Mouse (Mus musculus) heart, postnatal 0 days (tissue): ENCODE results near the gene Polr3h. TPM values are rescaled to one million over a fixed set of nuclear protein-coding genes. Genes with fewer than 3 reads are reported as not detected.
A peak's percentile ranks its signal among the peaks of the same experiment; 100 is the strongest.

Source experiments
- ATAC-seq: fragments of 200-750 bp; cut with Nextera tagmentation; 2 replicates; pipeline ENCODE4 v1.8.0; 2017; ENCODE audit warnings: low read depth, moderate number of reproducible peaks, moderate library complexity; ENCODE audit not compliant: insufficient read depth
- DNase-seq: peaks from one replicate; pipeline ENCODE4 v3.0.0-alpha.2; 2016; ENCODE audit warnings: low spot score
- H3K27ac ChIP-seq: fragments of 300-500 bp; sonication (generic); 2 replicates; pipeline ENCODE4 v1.5.1; 2014; ENCODE audit warnings: low read depth, mild to moderate bottlenecking
- H3K27me3 ChIP-seq: fragments of 300-500 bp; sonication (generic); 2 replicates; pipeline ENCODE4 v1.6.1; 2014; ENCODE audit warnings: low read length, mixed read lengths; ENCODE audit not compliant: control insufficient read depth, insufficient read depth
- H3K36me3 ChIP-seq: fragments of 300-500 bp; sonication (generic); replicated peaks from 2 replicates; pipeline ENCODE4 v1.6.1; 2014; ENCODE audit warnings: low read length, mixed read lengths; ENCODE audit not compliant: control insufficient read depth, insufficient read depth
- H3K4me1 ChIP-seq: fragments of 300-500 bp; sonication (generic); 2 replicates; pipeline ENCODE4 v1.6.1; 2014; ENCODE audit warnings: antibody characterized with exemption; ENCODE audit not compliant: control insufficient read depth, insufficient read depth
- H3K4me2 ChIP-seq: fragments of 300-500 bp; sonication (generic); 2 replicates; pipeline ENCODE4 v1.6.1; 2014; ENCODE audit warnings: low read depth, mild to moderate bottlenecking, low read length, moderate library complexity
- H3K4me3 ChIP-seq: fragments of 300-500 bp; sonication (generic); 2 replicates; pipeline ENCODE4 v1.5.1; 2014; ENCODE audit warnings: low read depth, low read length
- H3K9ac ChIP-seq: fragments of 300-500 bp; sonication (generic); replicated peaks from 2 replicates; pipeline ENCODE4 v1.6.1; 2014; ENCODE audit warnings: low read depth, low read length, mixed read lengths
- H3K9me3 ChIP-seq: fragments of 300-500 bp; sonication (generic); replicated peaks from 2 replicates; pipeline ENCODE4 v1.6.1; 2016; ENCODE audit warnings: low read length; ENCODE audit not compliant: control insufficient read depth
- CTCF ChIP-seq: IDR thresholded peaks from 2 replicates; pipeline ENCODE4 v1.5.1; 2016; ENCODE audit warnings: antibody characterized with exemption, control low read depth, low read depth
- EP300 ChIP-seq: IDR thresholded peaks from 2 replicates; pipeline ENCODE4 v1.6.1; 2016; ENCODE audit warnings: antibody characterized with exemption, low read depth
- WGBS: fragments of 180-500 bp; shearing (Covaris S2); extraction: QIAGEN DNeasy Blood & Tissue Kit; methylation state at CpG from one replicate; pipeline ENCODE4 v1.1.7; 2014; 5-methylcytosine and 5-hydroxymethylcytosine counted together
- polyA plus RNA-seq: library from polyadenylated mRNA; unstranded; fragments of >200 nt; fragmentation: Nextera tagmentation; extraction: Ambion mirVana; gene quantifications from 2 replicates; pipeline ENCODE4 v1.2.1, GENCODE M21; 2015
- total RNA-seq: library from RNA; depleted of rRNA; stranded (reverse); fragments of >200 nt; gene quantifications from 2 replicates; pipeline ENCODE4 v1.2.3, GENCODE M21; 2014; ENCODE audit warnings: low replicate concordance

Gene Polr3h
- total and polyA plus RNA-seq, 2 experiments from 2014 or later = 14.8 to 321 TPM

DNA sequence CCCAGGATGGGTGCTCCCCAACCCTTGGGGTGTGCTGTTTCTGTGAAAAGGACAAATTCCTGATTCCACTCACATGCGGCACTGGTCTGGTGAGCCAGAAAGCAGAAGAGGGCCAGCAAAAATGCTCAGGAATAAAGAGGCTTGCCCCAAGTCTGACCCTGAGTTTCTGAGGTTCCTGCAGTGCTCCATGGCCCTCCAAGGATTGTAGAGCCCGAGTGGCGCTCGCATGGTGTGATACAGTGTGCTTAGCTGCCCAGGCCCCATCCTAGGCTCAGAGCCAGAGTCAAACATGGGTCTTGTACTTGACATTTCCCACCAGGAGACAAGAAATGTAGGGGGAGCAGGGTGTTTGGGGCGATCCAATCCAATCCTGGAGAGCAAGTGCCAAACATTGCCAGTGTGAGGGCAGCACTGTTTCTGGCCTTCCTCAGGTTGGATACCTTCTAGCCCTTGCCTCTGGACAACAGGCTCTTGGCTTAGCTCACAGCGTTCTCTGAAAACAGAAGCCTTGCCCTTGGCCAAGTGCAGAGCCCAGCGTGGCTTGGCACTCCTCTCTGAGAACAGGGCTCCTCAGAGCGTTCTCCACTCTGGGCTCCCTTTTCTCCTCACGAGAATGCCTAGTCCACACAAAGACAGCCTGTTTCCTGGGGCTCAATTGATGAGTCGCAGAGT lies 5.4 kb downstream of the Polr3h start:
- DNase-seq (no peak), ATAC-seq (no peak)
- H3K4me3 ChIP-seq = no peak overlapping the region
- no peaks in the 10 kb centered on the region for H3K9me3 ChIP-seq
- TF ChIP-seq EP300 (no peak), CTCF (no peak)
- peaks cover 10% of the 10 kb centered on the region for H3K4me1 ChIP-seq
- no peak overlapping the region for H3K4me2 ChIP-seq
- no peaks in the 10 kb centered on the region for H3K27me3 ChIP-seq
- H3K36me3 ChIP-seq = peaks cover 11% of the 10 kb centered on the region
- 69% methylated on average over 10 of the region's 10 CpGs for WGBS
- H3K9ac ChIP-seq = no peak overlapping the region
- no peak overlapping the region for H3K27ac ChIP-seq

GRCm38 (mm10) chr15:81919062-81919461 lies 7.0 kb downstream of the Polr3h start:
- Histone ChIP-seq H3K4me2 (no peak overlapping the region), H3K9me3 (no peaks in the 10 kb centered on the region), H3K36me3 (peaks cover 26% of the 10 kb centered on the region), H3K4me3 (no peak overlapping the region), H3K4me1 (no peaks in the 10 kb centered on the region), H3K9ac (no peak overlapping the region), H3K27ac (no peak overlapping the region), H3K27me3 (no peaks in the 10 kb centered on the region)
- ATAC-seq (no peak), DNase-seq (no peak)
- TF ChIP-seq CTCF = no peak
- no peak for TF ChIP-seq EP300
- WGBS = 61% methylated on average over 5 of the region's 5 CpGs

- Histone ChIP-seq H3K27me3 (no peaks in the 10 kb centered on the region), H3K9ac (no peak overlapping the region), H3K4me3 (no peak overlapping the region), H3K36me3 (peaks cover 39% of the 10 kb centered on the region), H3K9me3 (no peaks in the 10 kb centered on the region), H3K4me1 (no peaks in the 10 kb centered on the region), H3K27ac (no peak overlapping the region), H3K4me2 (no peak overlapping the region)
- 54% methylated on average over 6 of the region's 6 CpGs for WGBS
- DNase-seq (peak; percentile 51), ATAC-seq (peak; percentile 76)
- TF ChIP-seq EP300 (no peak), CTCF (peak; percentile 87)
These were observed 8.2 kb downstream of the Polr3h start for GRCm38 (mm10) chr15:81917621-81918463.

- Histone ChIP-seq H3K9ac (no peak overlapping the region), H3K36me3 (peaks cover 45% of the 10 kb centered on the region), H3K4me3 (no peak overlapping the region), H3K4me1 (no peaks in the 10 kb centered on the region), H3K27me3 (no peaks in the 10 kb centered on the region), H3K9me3 (no peaks in the 10 kb centered on the region), H3K27ac (no peak overlapping the region), H3K4me2 (no peak overlapping the region)
- TF ChIP-seq CTCF = no peak
- no peak for TF ChIP-seq EP300
- 77% methylated on average over 12 of the region's 12 CpGs for WGBS
- DNase-seq = no peak
- no peak for ATAC-seq
These were observed 8.8 kb downstream of the Polr3h start for GRCm38 (mm10) chr15:81917201-81917600.

DNA sequence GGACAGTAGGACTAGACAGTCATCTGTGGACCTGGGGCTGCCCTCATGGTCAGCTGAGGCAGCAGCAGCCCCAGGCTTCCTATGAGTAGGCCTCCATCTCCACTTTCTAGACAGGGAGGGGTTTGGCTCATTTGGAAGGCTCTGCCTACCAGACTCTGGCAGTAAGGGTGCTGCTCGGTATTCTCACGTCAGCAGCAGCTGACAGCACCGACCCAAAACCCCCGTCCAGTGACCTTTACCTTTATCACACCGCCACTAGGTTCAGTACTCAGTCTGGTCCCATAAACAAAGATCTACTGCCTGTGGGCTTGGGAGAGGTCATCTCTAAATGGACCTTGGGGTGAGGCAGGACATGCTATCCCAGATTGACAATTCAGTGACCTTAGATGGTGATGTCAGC lies 10.4 kb downstream of the Polr3h start:
- Histone ChIP-seq H3K27ac (no peak overlapping the region), H3K9me3 (no peaks in the 10 kb centered on the region), H3K36me3 (peaks cover 60% of the 10 kb centered on the region), H3K4me2 (no peak overlapping the region), H3K27me3 (no peaks in the 10 kb centered on the region), H3K4me1 (no peaks in the 10 kb centered on the region), H3K9ac (no peak overlapping the region), H3K4me3 (no peak overlapping the region)
- DNase-seq (no peak), ATAC-seq (no peak)
- TF ChIP-seq EP300 = no peak
- no peak for TF ChIP-seq CTCF
- 53% methylated on average over 5 of the region's 5 CpGs for WGBS
